Comparison of ENCODE assay signal across 13 mouse cellular contexts in the genomic region with DNA sequence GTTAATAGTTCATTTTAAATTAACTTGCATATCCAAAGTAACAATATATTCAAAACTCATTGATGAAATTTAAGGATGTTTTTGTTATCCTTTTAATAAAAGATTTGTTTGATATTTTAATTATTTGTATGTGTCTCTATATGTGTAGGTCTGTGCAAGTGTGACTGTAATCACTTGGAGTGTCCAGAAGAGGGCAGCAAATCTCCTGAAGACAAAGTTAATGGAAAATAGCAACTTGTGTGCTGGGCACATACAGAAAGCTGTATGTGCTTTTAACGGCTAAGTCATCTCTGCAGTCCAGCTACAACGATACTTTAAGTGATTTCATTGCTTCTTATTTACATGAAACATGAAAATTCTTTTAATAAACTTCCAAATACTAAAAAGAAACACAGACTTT.
A peak's percentile ranks its signal among the peaks of the same experiment; 100 is the strongest.
DNase-seq lines count a peak whose midpoint lies in the region; TF ChIP-seq lines count a peak whose summit lies in the region.
"Had no signal": no experiment of that assay in that cellular context is flagged by ENCODE, and none has a peak within 500 bp of the region (broad histone marks: within the 10 kb centered on the region; RNA-seq: fewer than 3 reads in every experiment).

No protein-coding gene starts in this region.

- H3K9ac ChIP-seq in MEL (ENCODE audit: control insufficient read depth, low read depth, low read length, poor library complexity, severe bottlenecking): no peak overlapping the region

- TF ChIP-seq RAD21 in MEL (IDR thresholded peaks at IDR 0.05; ENCODE audit: low read depth, low read length): peak; percentile 71

- no peaks in the 10 kb centered on the region for H3K27me3 ChIP-seq in MEL (ENCODE audit: control insufficient read depth in 1 of 2, insufficient read depth in 2 of 2, low read length in 2 of 2)
- H3K27me3 ChIP-seq: megakaryocyte, embryonic 14.5 days had no signal

- peak in 2 of 3 experiments; percentile 37 to 63; a peak in 4 of 6 replicates for TF ChIP-seq CTCF in MEL (IDR thresholded peaks at IDR 0.05 in 2 of 3, conservative IDR thresholded peaks at IDR 0.05 in 1 of 3; ENCODE audit: control insufficient read depth in 1 of 3, insufficient read depth in 1 of 3, low read depth in 2 of 3, low read length in 3 of 3, poor library complexity in 1 of 3, severe bottlenecking in 1 of 3)

- DNase-seq in cerebellum, postnatal 10 days: peak; percentile 33 to 56
- DNase-seq in cerebellum, postnatal 25 days: no peak
- DNase-seq in left cerebral cortex, postnatal 14 days (ENCODE audit: low spot score in 2 of 2): peak; percentile 3 to 5
- no peak for DNase-seq in left cerebral cortex, adult 8-10 months (ENCODE audit: low spot score in 2 of 2)
- peak; percentile 74 for DNase-seq in MEL (ENCODE audit: low read depth, low spot score)
- DNase-seq in forelimb bud, embryonic 11.5 days (ENCODE audit: low read depth, low spot score): peak; percentile 40
- DNase-seq in cerebellum, adult 11-12 months: no peak
- DNase-seq in right cerebral cortex, postnatal 25 days: no peak
- DNase-seq: B cell, adult 2 months; cerebellum, postnatal 36 days; kidney, adult 9 months had no signal

- no peaks in the 10 kb centered on the region for H3K79me2 ChIP-seq in MEL (ENCODE audit: control insufficient read depth, insufficient read depth, low read length, poor library complexity)

- no peaks in the 10 kb centered on the region for H3K36me3 ChIP-seq in MEL (ENCODE audit: control insufficient read depth in 1 of 2, insufficient read depth in 2 of 2, low read length in 2 of 2)
- H3K36me3 ChIP-seq: limb, embryonic 10.5 days had no signal

- no peaks in the 10 kb centered on the region for H3K4me1 ChIP-seq in MEL (ENCODE audit: control insufficient read depth in 1 of 2, insufficient read depth in 2 of 2, low read length in 2 of 2)
- H3K4me1 ChIP-seq: limb, embryonic 10.5 days; megakaryocyte, embryonic 14.5 days had no signal

- no peak for TF ChIP-seq EP300 in MEL (IDR thresholded peaks at IDR 0.05; ENCODE audit: low read depth in 1 of 2, low read length in 2 of 2)

- no peak overlapping the region for H3K4me3 ChIP-seq in MEL (ENCODE audit: control insufficient read depth in 1 of 2, insufficient read depth in 1 of 2, low read depth in 2 of 2, low read length in 2 of 2)
- H3K4me3 ChIP-seq: limb, embryonic 10.5 days; megakaryocyte, embryonic 14.5 days had no signal

- no peak for TF ChIP-seq POLR2A in MEL (IDR thresholded peaks at IDR 0.05; ENCODE audit: control insufficient read depth in 1 of 2, insufficient read depth in 1 of 2, low read depth in 1 of 2, low read length in 2 of 2, poor library complexity in 1 of 2)

- H3K27ac ChIP-seq in MEL (ENCODE audit: control insufficient read depth, low read depth, low read length): no peak overlapping the region
- H3K27ac ChIP-seq: limb, embryonic 10.5 days had no signal

- intact Hi-C loops in left cerebral cortex, postnatal 14 days (cut with DNase I): no loop called here

- H3K9me3 ChIP-seq in MEL (replicated peaks; ENCODE audit: insufficient read depth, low read length): no peaks in the 10 kb centered on the region
- H3K9me3 ChIP-seq: limb, embryonic 10.5 days; megakaryocyte, embryonic 14.5 days had no signal

TF ChIP-seq in MEL, 35 proteins besides CTCF, POLR2A, EP300 and RAD21:
- TF ChIP-seq KAT2A (conservative IDR thresholded peaks at IDR 0.05; ENCODE audit: low read depth, low read length): no peak
- peak; percentile 77 for TF ChIP-seq SMC3 (IDR thresholded peaks at IDR 0.05; ENCODE audit: low read depth, low read length)
- no peak for TF ChIP-seq MYC (IDR thresholded peaks at IDR 0.05; ENCODE audit: low read depth, low read length)
- TF ChIP-seq TCF12 (IDR thresholded peaks at IDR 0.05; ENCODE audit: low read depth, low read length): no peak
- peak; percentile 76 for TF ChIP-seq ZC3H11A (IDR thresholded peaks at IDR 0.05; ENCODE audit: low read depth, low read length)
- TF ChIP-seq BHLHE40 (IDR thresholded peaks at IDR 0.05; ENCODE audit: borderline replicate concordance, low read depth, low read length): no peak
- TF ChIP-seq ELF1 (IDR thresholded peaks at IDR 0.05; ENCODE audit: low read depth, low read length): no peak
- no peak for TF ChIP-seq GATA1 (IDR thresholded peaks at IDR 0.05; ENCODE audit: low read depth, low read length)
- no peak for TF ChIP-seq HCFC1 (IDR thresholded peaks at IDR 0.05; ENCODE audit: low read depth, low read length)
- no peak for TF ChIP-seq MEF2A (IDR thresholded peaks at IDR 0.05; ENCODE audit: extremely low read depth, insufficient replicate concordance, low read depth, low read length, poor library complexity, severe bottlenecking)
- TF ChIP-seq NRF1 (IDR thresholded peaks at IDR 0.05; ENCODE audit: insufficient read depth, low read depth, low read length, poor library complexity, severe bottlenecking): no peak
- TF ChIP-seq NELFE (IDR thresholded peaks at IDR 0.05; ENCODE audit: low read depth, low read length): no peak

Comparison
In these comparisons a context has a peak if more than half of its experiments do, and no peak if none do; other contexts are left out.
1. DNase-seq: peak in cerebellum, postnatal 10 days (2 of 2), left cerebral cortex, postnatal 14 days (2 of 2), MEL (single experiment) and forelimb bud, embryonic 11.5 days (single experiment); none in cerebellum, postnatal 25 days (0 of 2), left cerebral cortex, adult 8-10 months (0 of 2), cerebellum, adult 11-12 months (single experiment) and right cerebral cortex, postnatal 25 days (single experiment).